ENCODE assay signal across 9 mouse cellular contexts in genomic region chr1:83727215-83727614, GRCm38 (mm10).
DNase-seq lines count a peak whose midpoint lies in the region; ATAC-seq and TF ChIP-seq lines count a peak whose summit lies in the region.
"Had no signal": no experiment of that assay in that cellular context is flagged by ENCODE, and none has a peak within 500 bp of the region (broad histone marks: within the 10 kb centered on the region; RNA-seq: fewer than 3 reads in every experiment).

No protein-coding gene starts in this region.

- no peak for ATAC-seq in intestine, postnatal 0 days
- no peak for ATAC-seq in intestine, embryonic 16.5 days
- no peak for ATAC-seq in heart, postnatal 0 days (ENCODE audit: insufficient read depth, low read depth)
- peak; percentile 49; the same call in 1 of the 2 replicates for ATAC-seq in lung, embryonic 14.5 days (ENCODE audit: insufficient read depth)

- H3K9me3 ChIP-seq in intestine, postnatal 0 days (ENCODE audit: control insufficient read depth): no peaks in the 10 kb centered on the region
- H3K9me3 ChIP-seq in intestine, embryonic 16.5 days (ENCODE audit: control insufficient read depth, low read length): no peaks in the 10 kb centered on the region
- H3K9me3 ChIP-seq in ES-E14 (ENCODE audit: control insufficient read depth, insufficient read depth, low read depth, low read length): no peaks in the 10 kb centered on the region
- no peaks in the 10 kb centered on the region for H3K9me3 ChIP-seq in heart, postnatal 0 days (replicated peaks; ENCODE audit: control insufficient read depth, low read length)
- H3K9me3 ChIP-seq in lung, embryonic 14.5 days (ENCODE audit: low read depth, low read length): no peaks in the 10 kb centered on the region
- H3K9me3 ChIP-seq: liver, embryonic 15.5 days had no signal

- H3K36me3 ChIP-seq in intestine, postnatal 0 days (ENCODE audit: control insufficient read depth, insufficient read depth): no peaks in the 10 kb centered on the region
- no peaks in the 10 kb centered on the region for H3K36me3 ChIP-seq in intestine, embryonic 16.5 days (ENCODE audit: control insufficient read depth, insufficient read depth, low read length)
- no peaks in the 10 kb centered on the region for H3K36me3 ChIP-seq in ES-E14 (ENCODE audit: control insufficient read depth, insufficient read depth, low read length, poor library complexity, severe bottlenecking)
- no peaks in the 10 kb centered on the region for H3K36me3 ChIP-seq in heart, postnatal 0 days (replicated peaks; ENCODE audit: control insufficient read depth, insufficient read depth, low read length)
- no peaks in the 10 kb centered on the region for H3K36me3 ChIP-seq in lung, embryonic 14.5 days (ENCODE audit: insufficient read depth)
- H3K36me3 ChIP-seq: liver, embryonic 15.5 days had no signal

- TF ChIP-seq POLR2A in cerebellum, adult 2 months (IDR thresholded peaks at IDR 0.05; ENCODE audit: borderline replicate concordance, insufficient read depth, low read length): no peak

- no peak for TF ChIP-seq EP300 in heart, postnatal 0 days (IDR thresholded peaks at IDR 0.05; ENCODE audit: low read depth)

- H3K9ac ChIP-seq in intestine, postnatal 0 days (ENCODE audit: low read depth, low read length): no peak overlapping the region
- no peak overlapping the region for H3K9ac ChIP-seq in intestine, embryonic 16.5 days (ENCODE audit: low read depth, low read length)
- no peak overlapping the region for H3K9ac ChIP-seq in ES-E14 (ENCODE audit: insufficient read depth, low read depth, low read length, poor library complexity, severe bottlenecking)
- H3K9ac ChIP-seq in heart, postnatal 0 days (replicated peaks; ENCODE audit: low read depth, low read length): no peak overlapping the region
- no peak overlapping the region for H3K9ac ChIP-seq in lung, embryonic 14.5 days
- H3K9ac ChIP-seq: liver, embryonic 15.5 days had no signal

- in situ Hi-C loops in ES-E14 (cut with MboI; ENCODE audit: low sequenced_read_pairs in 2 of 2, unreplicated experiment in 2 of 2): loop anchor here (25.0 kb wide), 3 partner anchors 385 to 735 kb away; no protein-coding TSS in a partner anchor

- H3K4me2 ChIP-seq in intestine, postnatal 0 days (replicated peaks; ENCODE audit: low read depth): no peak overlapping the region
- H3K4me2 ChIP-seq in intestine, embryonic 16.5 days (ENCODE audit: low read depth, low read length): no peak overlapping the region
- H3K4me2 ChIP-seq in heart, postnatal 0 days (ENCODE audit: low read depth, low read length): no peak overlapping the region
- H3K4me2 ChIP-seq in lung, embryonic 14.5 days: no peak overlapping the region
- H3K4me2 ChIP-seq: liver, embryonic 15.5 days had no signal

- no peaks in the 10 kb centered on the region for H3K4me1 ChIP-seq in intestine, postnatal 0 days (replicated peaks; ENCODE audit: control insufficient read depth, insufficient read depth, low read length)
- H3K4me1 ChIP-seq in intestine, embryonic 16.5 days (ENCODE audit: control insufficient read depth, insufficient read depth, low read length): no peaks in the 10 kb centered on the region
- no peaks in the 10 kb centered on the region for H3K4me1 ChIP-seq in ES-E14 (ENCODE audit: control insufficient read depth in 2 of 2, insufficient read depth in 2 of 2, low read length in 2 of 2, poor library complexity in 1 of 2)
- H3K4me1 ChIP-seq in cerebellum, adult 2 months (ENCODE audit: control insufficient read depth, insufficient read depth, low read length): no peaks in the 10 kb centered on the region
- no peaks in the 10 kb centered on the region for H3K4me1 ChIP-seq in heart, postnatal 0 days (ENCODE audit: control insufficient read depth, insufficient read depth)
- H3K4me1 ChIP-seq in lung, embryonic 14.5 days (ENCODE audit: insufficient read depth): no peaks in the 10 kb centered on the region
- H3K4me1 ChIP-seq: liver, embryonic 15.5 days had no signal

- no peak overlapping the region for H3K27ac ChIP-seq in intestine, postnatal 0 days (ENCODE audit: low read depth, low read length)
- no peak overlapping the region for H3K27ac ChIP-seq in intestine, embryonic 16.5 days (ENCODE audit: low read length)
- H3K27ac ChIP-seq in ES-E14 (ENCODE audit: insufficient read depth, low read depth, low read length, poor library complexity, severe bottlenecking): no peak overlapping the region
- no peak overlapping the region for H3K27ac ChIP-seq in cerebellum, adult 2 months (ENCODE audit: insufficient read depth, low read length)
- H3K27ac ChIP-seq in heart, postnatal 0 days (ENCODE audit: low read depth): no peak overlapping the region
- H3K27ac ChIP-seq in lung, embryonic 14.5 days (ENCODE audit: low read depth): no peak overlapping the region
- H3K27ac ChIP-seq: liver, embryonic 15.5 days had no signal

- 82% methylated on average over 4 of the region's 4 CpGs for whole genome bisulfite sequencing in intestine, postnatal 0 days
- 83% methylated on average over 4 of the region's 4 CpGs for WGBS in intestine, embryonic 16.5 days
- 83% methylated on average over 4 of the region's 4 CpGs for whole genome bisulfite sequencing in cerebellum, adult 2 months
- 80% methylated on average over 4 of the region's 4 CpGs for WGBS in heart, postnatal 0 days
- 86% methylated on average over 4 of the region's 4 CpGs for WGBS in lung, embryonic 14.5 days

- H3K4me3 ChIP-seq in intestine, postnatal 0 days (ENCODE audit: low read depth, low read length): no peak overlapping the region
- H3K4me3 ChIP-seq in intestine, embryonic 16.5 days (ENCODE audit: low read length): no peak overlapping the region
- no peak overlapping the region for H3K4me3 ChIP-seq in ES-E14 (ENCODE audit: insufficient read depth in 1 of 2, low read depth in 1 of 2, low read length in 2 of 2, poor library complexity in 1 of 2, severe bottlenecking in 1 of 2)
- no peak overlapping the region for H3K4me3 ChIP-seq in cerebellum, adult 2 months (replicated peaks; ENCODE audit: insufficient read depth, low read depth, low read length)
- no peak overlapping the region for H3K4me3 ChIP-seq in heart, postnatal 0 days (ENCODE audit: low read depth, low read length)
- no peak overlapping the region for H3K4me3 ChIP-seq in lung, embryonic 14.5 days (ENCODE audit: low read depth, low read length)
- H3K4me3 ChIP-seq: liver, embryonic 15.5 days had no signal

- TF ChIP-seq CTCF in intestine, postnatal 0 days (IDR thresholded peaks at IDR 0.05; ENCODE audit: low read depth): peak; percentile 80
- peak; percentile 49 for TF ChIP-seq CTCF in cerebellum, adult 2 months (IDR thresholded peaks at IDR 0.05; ENCODE audit: borderline replicate concordance, insufficient read depth, low read depth, low read length)
- TF ChIP-seq CTCF in heart, postnatal 0 days (IDR thresholded peaks at IDR 0.05; ENCODE audit: low read depth): peak; percentile 68
- peak; percentile 79 for TF ChIP-seq CTCF in lung, embryonic 14.5 days (IDR thresholded peaks at IDR 0.05; ENCODE audit: low read depth)

- peak; percentile 73 for DNase-seq in ES-E14 (ENCODE audit: low read depth, low spot score)
- DNase-seq in cerebellum, adult 2 months: peak in 1 of 2 experiments; percentile 63
- DNase-seq in heart, postnatal 0 days (ENCODE audit: low spot score): peak; percentile 44
- DNase-seq in lung, embryonic 14.5 days: peak; percentile 89
- peak; percentile 54 for DNase-seq in retina, postnatal 7 days (ENCODE audit: low read depth, low spot score)
- DNase-seq in adrenal gland, adult 2 months: no peak

- no peaks in the 10 kb centered on the region for H3K27me3 ChIP-seq in intestine, postnatal 0 days (replicated peaks; ENCODE audit: control insufficient read depth, insufficient read depth, low read length)
- H3K27me3 ChIP-seq in intestine, embryonic 16.5 days (replicated peaks; ENCODE audit: control insufficient read depth, insufficient read depth, low read length): no peaks in the 10 kb centered on the region
- no peaks in the 10 kb centered on the region for H3K27me3 ChIP-seq in cerebellum, adult 2 months (ENCODE audit: control insufficient read depth, insufficient read depth, low read length)
- H3K27me3 ChIP-seq in heart, postnatal 0 days (ENCODE audit: control insufficient read depth, insufficient read depth, low read length): no peaks in the 10 kb centered on the region
- H3K27me3 ChIP-seq in lung, embryonic 14.5 days (ENCODE audit: insufficient read depth, low read length): no peaks in the 10 kb centered on the region
- H3K27me3 ChIP-seq: liver, embryonic 15.5 days had no signal

TF ChIP-seq in ES-E14, 5 proteins besides CTCF, POLR2A, EP300 and RAD21:
- TF ChIP-seq ZNF384 (IDR thresholded peaks at IDR 0.05; ENCODE audit: low read depth, low read length) (no peak), CHD2 (IDR thresholded peaks at IDR 0.05; ENCODE audit: low read depth, low read length) (no peak), MAFK (IDR thresholded peaks at IDR 0.05; ENCODE audit: insufficient read depth, low read depth, low read length) (no peak), ZC3H11A (IDR thresholded peaks at IDR 0.05; ENCODE audit: borderline replicate concordance, low read depth, low read length) (no peak), HCFC1 (IDR thresholded peaks at IDR 0.05; ENCODE audit: borderline replicate concordance, insufficient read depth, low read length) (no peak)
TF ChIP-seq in ES-E14: peak in this region for 0.
